Mouse (Mus musculus) hindbrain, embryonic 16.5 days (tissue): ENCODE data around the gene 4930455H04Rik. TPM values are rescaled to one million over a fixed set of nuclear protein-coding genes. Genes with fewer than 3 reads are reported as not detected.

Experiments
- ATAC-seq: fragments of 200-750 bp; cut with Nextera tagmentation; 2 replicates; pipeline ENCODE4 v1.8.0; 2017; ENCODE audit warnings: moderate TSS enrichment, moderate library complexity
- H3K27ac ChIP-seq: fragments of 300-500 bp; sonication (generic); 2 replicates; pipeline ENCODE4 v1.5.1; 2014; ENCODE audit warnings: low read depth, mild to moderate bottlenecking, control low read depth, low read length, moderate library complexity
- H3K27me3 ChIP-seq: fragments of 300-500 bp; sonication (generic); replicated peaks from 2 replicates; pipeline ENCODE4 v1.6.1; 2014; ENCODE audit warnings: low read length; ENCODE audit not compliant: control insufficient read depth, insufficient read depth
- H3K36me3 ChIP-seq: fragments of 300-500 bp; sonication (generic); 2 replicates; pipeline ENCODE4 v1.6.1; 2014; ENCODE audit warnings: mild to moderate bottlenecking, low read length, moderate library complexity, mixed read lengths; ENCODE audit not compliant: control insufficient read depth, insufficient read depth
- H3K4me1 ChIP-seq: fragments of 300-500 bp; sonication (generic); 2 replicates; pipeline ENCODE4 v1.6.1; 2014; ENCODE audit warnings: low read depth, low read length; ENCODE audit not compliant: control insufficient read depth, insufficient read depth
- H3K4me2 ChIP-seq: fragments of 300-500 bp; sonication (generic); 2 replicates; pipeline ENCODE4 v1.6.1; 2014; ENCODE audit warnings: mild to moderate bottlenecking, low read length, control low read depth, moderate library complexity
- H3K4me3 ChIP-seq: fragments of 300-500 bp; sonication (generic); 2 replicates; pipeline ENCODE4 v1.5.1; 2014; ENCODE audit warnings: mild to moderate bottlenecking, low read length, control low read depth, moderate library complexity
- H3K9ac ChIP-seq: fragments of 300-500 bp; sonication (generic); 2 replicates; pipeline ENCODE4 v1.6.1; 2014; ENCODE audit warnings: low read depth, mild to moderate bottlenecking, control low read depth, low read length, moderate library complexity
- H3K9me3 ChIP-seq: fragments of 300-500 bp; sonication (generic); 2 replicates; pipeline ENCODE4 v1.6.1; 2014; ENCODE audit warnings: mild to moderate bottlenecking, low read length, moderate library complexity; ENCODE audit not compliant: control insufficient read depth
- WGBS: fragments of 180-500 bp; shearing (Covaris S2); extraction: QIAGEN DNeasy Blood & Tissue Kit; methylation state at CpG from one replicate; pipeline ENCODE4 v1.1.7; 2014; 5-methylcytosine and 5-hydroxymethylcytosine counted together
- polyA plus RNA-seq: library from polyadenylated mRNA; unstranded; fragments of >200 nt; fragmentation: Nextera tagmentation; extraction: Ambion mirVana; gene quantifications from 2 replicates; pipeline ENCODE4 v1.2.1, GENCODE M21; 2015

The 4930455H04Rik gene
- not detected in 2 replicates for polyA plus RNA-seq

- ATAC-seq = no peak
- Histone ChIP-seq H3K9ac (peak within 1 kb of the TSS; percentile 70), H3K4me1 (peaks cover 6% of the 10 kb centered on the region; the same call in 1 of the 2 replicates), H3K27me3 (no peaks in the 10 kb centered on the region), H3K27ac (peak within 1 kb of the TSS; percentile 79), H3K9me3 (no peaks in the 10 kb centered on the region), H3K36me3 (no peaks in the 10 kb centered on the region), H3K4me3 (peak within 1 kb of the TSS; percentile 50), H3K4me2 (peak within 1 kb of the TSS; percentile 81)
- WGBS = 61% methylated on average over 4 of the region's 4 CpGs
These were observed at the start of gene 4930455H04Rik for GRCm38 (mm10) chr3:116967967-116968366. 4930455H04Rik (plus strand) TSS chr3:116968267.

- 86% methylated on average over 3 of the region's 3 CpGs for WGBS
These were observed 46.5 kb upstream of the 4930455H04Rik start for GRCm38 (mm10) chr3:116921535-116921934.

GRCm38 (mm10) chr3:116923042-116923441 is 45.0 kb upstream of the 4930455H04Rik start:
- no peaks in the 10 kb centered on the region for H3K4me1 ChIP-seq
- no peak for ATAC-seq
- no peaks in the 10 kb centered on the region for H3K27me3 ChIP-seq
- H3K36me3 ChIP-seq = no peaks in the 10 kb centered on the region
- 79% methylated on average over 12 of the region's 12 CpGs for WGBS
- no peak overlapping the region for H3K27ac ChIP-seq
- H3K4me2 ChIP-seq = no peak overlapping the region
- H3K4me3 ChIP-seq = no peak overlapping the region
- H3K9me3 ChIP-seq = no peaks in the 10 kb centered on the region
- no peak overlapping the region for H3K9ac ChIP-seq

More at GRCm38 (mm10) chr3:116921535-116921934, 46.5 kb upstream of the 4930455H04Rik start:
- ATAC-seq = no peak
- Histone ChIP-seq H3K4me2 (no peak overlapping the region), H3K27ac (no peak overlapping the region), H3K27me3 (no peaks in the 10 kb centered on the region), H3K9me3 (no peaks in the 10 kb centered on the region), H3K9ac (no peak overlapping the region), H3K4me3 (no peak overlapping the region), H3K36me3 (no peaks in the 10 kb centered on the region), H3K4me1 (no peaks in the 10 kb centered on the region)

- H3K9me3 ChIP-seq = no peaks in the 10 kb centered on the region
- peak; percentile 82 for ATAC-seq
- H3K4me2 ChIP-seq = no peak overlapping the region
- H3K4me1 ChIP-seq = no peaks in the 10 kb centered on the region
- WGBS = 59% methylated on average over 4 of the region's 4 CpGs
- H3K36me3 ChIP-seq = no peaks in the 10 kb centered on the region
- no peaks in the 10 kb centered on the region for H3K27me3 ChIP-seq
- no peak overlapping the region for H3K27ac ChIP-seq
- no peak overlapping the region for H3K9ac ChIP-seq
- H3K4me3 ChIP-seq = no peak overlapping the region
These were observed 39.1 kb upstream of the 4930455H04Rik start for GRCm38 (mm10) chr3:116928994-116929393.

GRCm38 (mm10) chr3:116933158-116933557 is 34.9 kb upstream of the 4930455H04Rik start:
- H3K4me2 ChIP-seq = no peak overlapping the region
- ATAC-seq = no peak
- no peaks in the 10 kb centered on the region for H3K9me3 ChIP-seq
- H3K27ac ChIP-seq = no peak overlapping the region
- H3K4me3 ChIP-seq = no peak overlapping the region
- H3K4me1 ChIP-seq = no peaks in the 10 kb centered on the region
- H3K9ac ChIP-seq = no peak overlapping the region
- H3K27me3 ChIP-seq = no peaks in the 10 kb centered on the region
- WGBS = 97% methylated on average over 1 of the region's 1 CpGs
- no peaks in the 10 kb centered on the region for H3K36me3 ChIP-seq

GRCm38 (mm10) chr3:116936934-116937691 is 31.0 kb upstream of the 4930455H04Rik start:
- Histone ChIP-seq H3K27me3 (no peaks in the 10 kb centered on the region), H3K27ac (no peak overlapping the region), H3K36me3 (no peaks in the 10 kb centered on the region), H3K9me3 (no peaks in the 10 kb centered on the region), H3K4me2 (no peak overlapping the region), H3K9ac (no peak overlapping the region), H3K4me3 (no peak overlapping the region), H3K4me1 (no peaks in the 10 kb centered on the region)
- 48% methylated on average over 4 of the region's 4 CpGs for WGBS
- ATAC-seq = no peak

GRCm38 (mm10) chr3:116940804-116941558 is 27.1 kb upstream of the 4930455H04Rik start:
- no peak overlapping the region for H3K9ac ChIP-seq
- H3K27ac ChIP-seq = no peak overlapping the region
- no peaks in the 10 kb centered on the region for H3K4me1 ChIP-seq
- no peaks in the 10 kb centered on the region for H3K36me3 ChIP-seq
- H3K4me2 ChIP-seq = no peak overlapping the region
- 78% methylated on average over 10 of the region's 10 CpGs for WGBS
- no peak for ATAC-seq
- no peaks in the 10 kb centered on the region for H3K27me3 ChIP-seq
- no peaks in the 10 kb centered on the region for H3K9me3 ChIP-seq
- H3K4me3 ChIP-seq = no peak overlapping the region

GRCm38 (mm10) chr3:116941559-116942117 is 26.4 kb upstream of the 4930455H04Rik start:
- no peaks in the 10 kb centered on the region for H3K36me3 ChIP-seq
- no peak overlapping the region for H3K4me3 ChIP-seq
- no peak overlapping the region for H3K4me2 ChIP-seq
- H3K4me1 ChIP-seq = no peaks in the 10 kb centered on the region
- no peaks in the 10 kb centered on the region for H3K9me3 ChIP-seq
- H3K27ac ChIP-seq = no peak overlapping the region
- no peak overlapping the region for H3K9ac ChIP-seq
- H3K27me3 ChIP-seq = no peaks in the 10 kb centered on the region
- 85% methylated on average over 1 of the region's 1 CpGs for WGBS
- ATAC-seq = no peak

GRCm38 (mm10) chr3:116942751-116943150 is 25.3 kb upstream of the 4930455H04Rik start:
- H3K9me3 ChIP-seq = no peaks in the 10 kb centered on the region
- H3K4me3 ChIP-seq = no peak overlapping the region
- no peaks in the 10 kb centered on the region for H3K36me3 ChIP-seq
- H3K4me1 ChIP-seq = no peaks in the 10 kb centered on the region
- no peaks in the 10 kb centered on the region for H3K27me3 ChIP-seq
- ATAC-seq = 0 out of 2 replicates have a peak, but pooled peaks have one; percentile 37
- 46% methylated on average over 6 of the region's 6 CpGs for WGBS
- no peak overlapping the region for H3K9ac ChIP-seq
- no peak overlapping the region for H3K27ac ChIP-seq
- H3K4me2 ChIP-seq = no peak overlapping the region
